Comparison of ENCODE assay signal across 16 mouse cellular contexts in genomic region chr7:34309186-34309764, GRCm38 (mm10). TPM values are rescaled to one million over a fixed set of nuclear protein-coding genes. Genes with fewer than 3 reads are reported as not detected.
A peak's percentile ranks its signal among the peaks of the same experiment; 100 is the strongest.
DNase-seq lines count a peak whose midpoint lies in the region; ATAC-seq and TF ChIP-seq lines count a peak whose summit lies in the region.
"Had no signal": no experiment of that assay in that cellular context is flagged by ENCODE, and none has a peak within 500 bp of the region (broad histone marks: within the 10 kb centered on the region; RNA-seq: fewer than 3 reads in every experiment).

No protein-coding gene starts in this region.

- H3K4me2 ChIP-seq in heart, embryonic 12.5 days = peak overlapping the region; percentile 42
- H3K4me2 ChIP-seq in kidney, embryonic 16.5 days (replicated peaks; ENCODE audit: low read depth, low read length) = peak overlapping the region; percentile 25
- H3K4me2 ChIP-seq in lung, postnatal 0 days (replicated peaks; ENCODE audit: low read depth, low read length) = 0 out of 2 replicates have a peak overlapping the region, but pooled peaks have one; percentile 22
- no peak overlapping the region for H3K4me2 ChIP-seq in intestine, postnatal 0 days (replicated peaks; ENCODE audit: low read depth)
- H3K4me2 ChIP-seq: neural tube, embryonic 15.5 days had no signal

- H3K9ac ChIP-seq in heart, embryonic 12.5 days = no peak overlapping the region
- H3K9ac ChIP-seq in kidney, embryonic 16.5 days (replicated peaks; ENCODE audit: low read length) = no peak overlapping the region; the same call in 1 of the 2 replicates
- no peak overlapping the region for H3K9ac ChIP-seq in lung, postnatal 0 days (replicated peaks; ENCODE audit: low read depth)
- H3K9ac ChIP-seq in intestine, postnatal 0 days (ENCODE audit: low read depth, low read length) = no peak overlapping the region
- H3K9ac ChIP-seq: neural tube, embryonic 15.5 days had no signal

- H3K9me3 ChIP-seq in heart, embryonic 12.5 days (replicated peaks) = no peaks in the 10 kb centered on the region
- no peaks in the 10 kb centered on the region for H3K9me3 ChIP-seq in kidney, embryonic 16.5 days (ENCODE audit: low read length)
- no peaks in the 10 kb centered on the region for H3K9me3 ChIP-seq in lung, postnatal 0 days (ENCODE audit: low read length)
- no peaks in the 10 kb centered on the region for H3K9me3 ChIP-seq in intestine, postnatal 0 days (ENCODE audit: control insufficient read depth)
- H3K9me3 ChIP-seq: embryonic facial prominence, embryonic 10.5 days; neural tube, embryonic 15.5 days had no signal

- peak overlapping the region; percentile 80 for H3K27ac ChIP-seq in heart, embryonic 12.5 days (ENCODE audit: poor library complexity, severe bottlenecking)
- peak overlapping the region; percentile 78 for H3K27ac ChIP-seq in kidney, embryonic 16.5 days (ENCODE audit: low read length)
- H3K27ac ChIP-seq in lung, postnatal 0 days (ENCODE audit: low read length) = peak overlapping the region; percentile 76
- H3K27ac ChIP-seq in intestine, postnatal 0 days (ENCODE audit: low read depth, low read length) = 0 out of 2 replicates have a peak overlapping the region, but pooled peaks have one; percentile 46
- H3K27ac ChIP-seq: embryonic facial prominence, embryonic 10.5 days; neural tube, embryonic 15.5 days had no signal

- peaks cover 56% of the 10 kb centered on the region for H3K4me1 ChIP-seq in heart, embryonic 12.5 days (replicated peaks)
- H3K4me1 ChIP-seq in kidney, embryonic 16.5 days (ENCODE audit: insufficient read depth, low read length) = peaks cover 23% of the 10 kb centered on the region
- peaks cover 33% of the 10 kb centered on the region for H3K4me1 ChIP-seq in lung, postnatal 0 days (ENCODE audit: insufficient read depth, low read depth, low read length)
- H3K4me1 ChIP-seq in intestine, postnatal 0 days (replicated peaks; ENCODE audit: control insufficient read depth, insufficient read depth, low read length) = no peaks in the 10 kb centered on the region; the same call in 1 of the 2 replicates

- H3K27me3 ChIP-seq in heart, embryonic 12.5 days (replicated peaks) = no peaks in the 10 kb centered on the region
- no peaks in the 10 kb centered on the region for H3K27me3 ChIP-seq in kidney, embryonic 16.5 days (ENCODE audit: insufficient read depth, low read length)
- H3K27me3 ChIP-seq in lung, postnatal 0 days (replicated peaks; ENCODE audit: insufficient read depth, low read length) = no peaks in the 10 kb centered on the region
- H3K27me3 ChIP-seq in intestine, postnatal 0 days (replicated peaks; ENCODE audit: control insufficient read depth, insufficient read depth, low read length) = no peaks in the 10 kb centered on the region
- H3K27me3 ChIP-seq: neural tube, embryonic 15.5 days had no signal

- no peak for DNase-seq in heart, postnatal 4 days
- no peak for DNase-seq in kidney, postnatal 4 days
- peak; percentile 87 for DNase-seq in lung, postnatal 0 days (ENCODE audit: low spot score)
- no peak for DNase-seq in lung, postnatal 14 days
- no peak for DNase-seq in right cerebral cortex, postnatal 36 days (ENCODE audit: low spot score in 2 of 2)
- DNase-seq: adrenal gland, postnatal 14 days; cerebellum, postnatal 10 days; gastrocnemius, postnatal 36 days had no signal

- TF ChIP-seq CTCF in lung, postnatal 0 days (IDR thresholded peaks at IDR 0.05) = no peak
- no peak for TF ChIP-seq CTCF in intestine, postnatal 0 days (IDR thresholded peaks at IDR 0.05; ENCODE audit: low read depth)

- no peak overlapping the region for H3K4me3 ChIP-seq in heart, embryonic 12.5 days
- H3K4me3 ChIP-seq in kidney, embryonic 16.5 days (ENCODE audit: low read length) = no peak overlapping the region
- H3K4me3 ChIP-seq in lung, postnatal 0 days (ENCODE audit: low read depth, low read length) = no peak overlapping the region
- H3K4me3 ChIP-seq in intestine, postnatal 0 days (ENCODE audit: low read depth, low read length) = no peak overlapping the region
- H3K4me3 ChIP-seq: embryonic facial prominence, embryonic 10.5 days; neural tube, embryonic 15.5 days had no signal

- peaks cover 5% of the 10 kb centered on the region; the same call in 1 of the 2 replicates for H3K36me3 ChIP-seq in heart, embryonic 12.5 days
- H3K36me3 ChIP-seq in kidney, embryonic 16.5 days (ENCODE audit: insufficient read depth, low read length) = no peaks in the 10 kb centered on the region
- H3K36me3 ChIP-seq in lung, postnatal 0 days (ENCODE audit: insufficient read depth, low read length) = 0 out of 2 replicates have a peak, but pooled peaks cover 3% of the 10 kb centered on the region
- no peaks in the 10 kb centered on the region for H3K36me3 ChIP-seq in intestine, postnatal 0 days (ENCODE audit: control insufficient read depth, insufficient read depth)
- H3K36me3 ChIP-seq: embryonic facial prominence, embryonic 10.5 days; neural tube, embryonic 15.5 days had no signal

- ATAC-seq in heart, embryonic 12.5 days (ENCODE audit: insufficient number of reproducible peaks, low FRiP score) = no peak
- ATAC-seq in kidney, embryonic 16.5 days (ENCODE audit: low FRiP score, low TSS enrichment) = no peak
- no peak; the same call in 1 of the 2 replicates for ATAC-seq in lung, postnatal 0 days
- ATAC-seq in intestine, postnatal 0 days = no peak
- ATAC-seq: hindbrain, embryonic 16.5 days had no signal

- WGBS in heart, embryonic 12.5 days = 55% methylated on average over 5 of the region's 5 CpGs
- 69% methylated on average over 5 of the region's 5 CpGs for WGBS in kidney, embryonic 16.5 days
- 30% methylated on average over 5 of the region's 5 CpGs for WGBS in lung, postnatal 0 days
- 48% methylated on average over 5 of the region's 5 CpGs for WGBS in intestine, postnatal 0 days

- TF ChIP-seq EP300 in lung, postnatal 0 days (IDR thresholded peaks at IDR 0.05) = peak; percentile 94

RNA-seq across cellular contexts. Expression of gene 4931406P16Rik, which starts 4.1 kb away (rescaled TPM):
- 50.3 and 53.7 TPM in 2 replicates for polyA plus RNA-seq in heart, embryonic 12.5 days (2016; fragmentation: Nextera tagmentation; extraction: Ambion mirVana)
- total RNA-seq in heart, postnatal 4 days (2021) = 10 to 100 TPM; 85.5 to 89.9 TPM
- 32.3 and 44.1 TPM in 2 replicates for polyA plus RNA-seq in kidney, embryonic 16.5 days (2015; fragmentation: Nextera tagmentation; extraction: Ambion mirVana)
- polyA plus RNA-seq in lung, postnatal 0 days (2015; fragmentation: Nextera tagmentation; extraction: Ambion mirVana) = 54.6 and 57.3 TPM in 2 replicates
- polyA plus RNA-seq in intestine, postnatal 0 days (2015; fragmentation: Nextera tagmentation; extraction: Ambion mirVana) = 18.6 and 21.2 TPM in 2 replicates

RNA-seq across cellular contexts. Expression of gene Gm6096, which starts 58.4 kb away (rescaled TPM):
- 0.86 TPM in 1 of 2 replicates, not detected in the other for polyA plus RNA-seq in heart, embryonic 12.5 days (2016; fragmentation: Nextera tagmentation; extraction: Ambion mirVana)
- not detected for total RNA-seq in heart, postnatal 4 days (2021)
- polyA plus RNA-seq in kidney, embryonic 16.5 days (2015; fragmentation: Nextera tagmentation; extraction: Ambion mirVana) = 0.45 and 0.51 TPM in 2 replicates
- polyA plus RNA-seq in lung, postnatal 0 days (2015; fragmentation: Nextera tagmentation; extraction: Ambion mirVana) = not detected in 2 replicates
- polyA plus RNA-seq in intestine, postnatal 0 days (2015; fragmentation: Nextera tagmentation; extraction: Ambion mirVana) = not detected in 2 replicates
- total RNA-seq: adrenal gland, postnatal 14 days; ES-E14; gastrocnemius, postnatal 36 days; monocyte, adult 5-6 weeks had no signal
- polyA plus RNA-seq: neural tube, embryonic 15.5 days had no signal
